Mouse (Mus musculus) frontal cortex, adult (tissue): Measurements from ENCODE around the gene Irs2.

Source experiments
- ATAC-seq: cut with Nextera tagmentation; 2 replicates; pipeline ENCODE4 v1.9.2; 2017; ENCODE audit warnings: mild to moderate bottlenecking, moderate library complexity, mixed read lengths; ENCODE audit not compliant: low TSS enrichment

Gene Irs2

GRCm38 (mm10) chr8:10989946-10990345, 18.3 kb downstream of the Irs2 start:
- ATAC-seq, result no peak

GRCm38 (mm10) chr8:10986638-10987037, 21.6 kb downstream of the Irs2 start:
- no peak for ATAC-seq

- no peak for ATAC-seq
Measured at GRCm38 (mm10) chr8:10985064-10985463, 23.2 kb downstream of the Irs2 start.

GRCm38 (mm10) chr8:10980876-10981275, 27.4 kb downstream of the Irs2 start:
- ATAC-seq, result no peak

- ATAC-seq, result no peak
Measured at GRCm38 (mm10) chr8:10979916-10980315, 28.3 kb downstream of the Irs2 start.

- 0 out of 2 replicates have a peak, but pooled peaks have one; percentile 22 for ATAC-seq
Measured at GRCm38 (mm10) chr8:10979196-10979794, 29.0 kb downstream of the Irs2 start.

- ATAC-seq, result peak; percentile 71
Measured at GRCm38 (mm10) chr8:10978377-10978776, 29.9 kb downstream of the Irs2 start.

- ATAC-seq, result no peak
Measured at GRCm38 (mm10) chr8:10977742-10978376, 30.4 kb downstream of the Irs2 start.

GRCm38 (mm10) chr8:10974659-10975058, 33.6 kb downstream of the Irs2 start:
- ATAC-seq, result no peak

GRCm38 (mm10) chr8:10974126-10974525, 34.1 kb downstream of the Irs2 start:
- no peak for ATAC-seq

- no peak for ATAC-seq
Measured at GRCm38 (mm10) chr8:10972851-10973452, 35.3 kb downstream of the Irs2 start.

- no peak for ATAC-seq
Measured at GRCm38 (mm10) chr8:10971984-10972383, 36.3 kb downstream of the Irs2 start.

- ATAC-seq, result no peak
Measured at GRCm38 (mm10) chr8:10971509-10971908, 36.7 kb downstream of the Irs2 start.

GRCm38 (mm10) chr8:10970496-10971456, 37.5 kb downstream of the Irs2 start:
- no peak for ATAC-seq

GRCm38 (mm10) chr8:10968687-10969086, 39.6 kb downstream of the Irs2 start:
- ATAC-seq, result no peak

- ATAC-seq, result peak; percentile 57
Measured at GRCm38 (mm10) chr8:10965401-10966117, 42.7 kb downstream of the Irs2 start.

- no peak for ATAC-seq
Measured at GRCm38 (mm10) chr8:10964511-10965099, 43.7 kb downstream of the Irs2 start.

GRCm38 (mm10) chr8:10961989-10962388, 46.3 kb downstream of the Irs2 start:
- ATAC-seq, result no peak

- ATAC-seq, result peak; percentile 71
Measured at GRCm38 (mm10) chr8:10960277-10960819, 47.9 kb downstream of the Irs2 start.

GRCm38 (mm10) chr8:10957292-10957955, 50.8 kb downstream of the Irs2 start:
- peak; percentile 42; the same call in 1 of the 2 replicates for ATAC-seq
